Mouse (Mus musculus): ENCODE measurements around the gene Eci3.

DNA sequence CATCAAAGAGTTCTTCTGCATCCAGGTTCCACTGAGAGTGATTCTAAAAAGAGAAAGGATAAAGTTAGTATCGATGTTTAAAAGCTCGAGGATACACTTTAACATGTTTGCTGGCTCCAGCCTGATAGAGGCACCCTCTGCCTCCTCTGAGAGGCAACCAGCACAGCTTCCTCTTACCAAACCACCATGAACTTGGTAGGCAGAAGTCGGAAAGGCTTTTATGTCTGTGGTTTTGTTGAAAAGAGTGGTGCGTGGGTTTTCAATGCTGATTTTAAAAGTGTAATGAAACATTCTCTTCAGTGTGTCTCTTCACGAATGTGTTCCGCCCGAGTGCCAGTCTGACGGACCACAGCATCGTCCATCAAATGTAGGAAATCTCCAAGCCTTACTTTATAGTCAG lies 49.0 kb downstream of the Eci3 start:
- TF ChIP-seq CTCF (IDR thresholded peaks at IDR 0.05) (no peak), EP300 (IDR thresholded peaks at IDR 0.05) (no peak)

Measured in lung, postnatal 0 days (tissue).